11 mouse cellular contexts compared by ENCODE assay signal in genomic region chr9:14233702-14234373, GRCm38 (mm10). TPM values are rescaled to one million over a fixed set of nuclear protein-coding genes. Genes with fewer than 3 reads are reported as not detected.
DNase-seq lines count a peak whose midpoint lies in the region; ATAC-seq and TF ChIP-seq lines count a peak whose summit lies in the region.
"Had no signal": no experiment of that assay in that cellular context is flagged by ENCODE, and none has a peak within 500 bp of the region (broad histone marks: within the 10 kb centered on the region; RNA-seq: fewer than 3 reads in every experiment).

No protein-coding gene starts in this region.

- no peak overlapping the region for H3K9ac ChIP-seq in lung, embryonic 15.5 days
- no peak overlapping the region for H3K9ac ChIP-seq in liver, embryonic 12.5 days
- no peak overlapping the region for H3K9ac ChIP-seq in stomach, embryonic 14.5 days (replicated peaks; ENCODE audit: low read depth, low read length)
- H3K9ac ChIP-seq: midbrain, embryonic 15.5 days had no signal

- H3K27me3 ChIP-seq in lung, embryonic 15.5 days = no peaks in the 10 kb centered on the region
- H3K27me3 ChIP-seq in liver, embryonic 12.5 days (replicated peaks) = no peaks in the 10 kb centered on the region
- H3K27me3 ChIP-seq in stomach, embryonic 14.5 days (ENCODE audit: control insufficient read depth, insufficient read depth, low read length) = no peaks in the 10 kb centered on the region
- H3K27me3 ChIP-seq in midbrain, embryonic 10.5 days (ENCODE audit: low read depth, poor library complexity, severe bottlenecking) = no peaks in the 10 kb centered on the region
- H3K27me3 ChIP-seq: midbrain, embryonic 15.5 days had no signal

- WGBS in lung, embryonic 15.5 days = 28% methylated on average over 7 of the region's 7 CpGs
- 37% methylated on average over 7 of the region's 7 CpGs for WGBS in lung, adult 2 months
- whole genome bisulfite sequencing in liver, embryonic 12.5 days (ENCODE audit: insufficient replicate concordance) = 37% methylated on average over 7 of the region's 7 CpGs
- WGBS in stomach, embryonic 14.5 days = 32% methylated on average over 7 of the region's 7 CpGs
- WGBS in midbrain, embryonic 10.5 days = 50% methylated on average over 7 of the region's 7 CpGs

- no peak overlapping the region for H3K4me2 ChIP-seq in lung, embryonic 15.5 days
- H3K4me2 ChIP-seq in liver, embryonic 12.5 days = no peak overlapping the region
- H3K4me2 ChIP-seq in stomach, embryonic 14.5 days (replicated peaks; ENCODE audit: low read depth, low read length) = no peak overlapping the region
- H3K4me2 ChIP-seq: midbrain, embryonic 15.5 days had no signal

- H3K4me3 ChIP-seq in lung, embryonic 15.5 days = no peak overlapping the region
- H3K4me3 ChIP-seq in lung, adult 2 months (replicated peaks; ENCODE audit: extremely low read depth, low read depth, low read length) = no peak overlapping the region
- no peak overlapping the region for H3K4me3 ChIP-seq in liver, embryonic 12.5 days
- no peak overlapping the region for H3K4me3 ChIP-seq in stomach, embryonic 14.5 days (ENCODE audit: low read depth, low read length)
- H3K4me3 ChIP-seq in midbrain, embryonic 10.5 days = no peak overlapping the region
- H3K4me3 ChIP-seq: gastrocnemius, adult 2 months; midbrain, embryonic 15.5 days had no signal

- ATAC-seq in lung, embryonic 15.5 days (ENCODE audit: borderline replicate concordance, extremely low read depth, low FRiP score, low TSS enrichment) = peak; percentile 85
- ATAC-seq in liver, embryonic 12.5 days = peak; percentile 58
- peak; percentile 92 for ATAC-seq in stomach, embryonic 14.5 days (ENCODE audit: insufficient number of reproducible peaks, insufficient read depth, low FRiP score, low read depth)
- ATAC-seq: midbrain, embryonic 15.5 days had no signal

- H3K9me3 ChIP-seq in lung, embryonic 15.5 days = no peaks in the 10 kb centered on the region
- H3K9me3 ChIP-seq in liver, embryonic 12.5 days (replicated peaks) = no peaks in the 10 kb centered on the region
- no peaks in the 10 kb centered on the region for H3K9me3 ChIP-seq in stomach, embryonic 14.5 days (ENCODE audit: control insufficient read depth, low read depth, low read length)
- no peaks in the 10 kb centered on the region for H3K9me3 ChIP-seq in midbrain, embryonic 10.5 days (replicated peaks)
- H3K9me3 ChIP-seq: midbrain, embryonic 15.5 days had no signal

- no peak for TF ChIP-seq POLR2A in lung, adult 2 months (IDR thresholded peaks at IDR 0.05; ENCODE audit: borderline replicate concordance, extremely low read depth, low read depth, low read length)

- peak overlapping the region; percentile 66 for H3K27ac ChIP-seq in lung, embryonic 15.5 days
- H3K27ac ChIP-seq in liver, embryonic 12.5 days = peak overlapping the region; percentile 36; the same call in 1 of the 2 replicates
- peak overlapping the region; percentile 74 for H3K27ac ChIP-seq in stomach, embryonic 14.5 days (ENCODE audit: low read length)
- H3K27ac ChIP-seq in midbrain, embryonic 10.5 days (replicated peaks) = no peak overlapping the region
- H3K27ac ChIP-seq: gastrocnemius, adult 2 months; midbrain, embryonic 15.5 days had no signal

- no peak for TF ChIP-seq CTCF in lung, adult 2 months (IDR thresholded peaks at IDR 0.05; ENCODE audit: insufficient read depth, low read length)

- DNase-seq in lung, adult 2 months = no peak
- DNase-seq in kidney, adult 18-20 months = peak; percentile 31
- DNase-seq in testis, postnatal 14 days (ENCODE audit: low spot score) = no peak
- DNase-seq in midbrain, embryonic 10.5 days (ENCODE audit: low spot score) = no peak
- DNase-seq in heart, postnatal 14 days = no peak
- DNase-seq: adrenal gland, postnatal 36 days; gastrocnemius, adult 2 months had no signal

- peaks cover 14% of the 10 kb centered on the region; the same call in 1 of the 2 replicates for H3K4me1 ChIP-seq in lung, embryonic 15.5 days
- H3K4me1 ChIP-seq in lung, adult 2 months (ENCODE audit: control insufficient read depth, insufficient read depth, low read length) = no peaks in the 10 kb centered on the region
- H3K4me1 ChIP-seq in liver, embryonic 12.5 days = 0 out of 2 replicates have a peak, but pooled peaks cover 8% of the 10 kb centered on the region
- H3K4me1 ChIP-seq in stomach, embryonic 14.5 days (ENCODE audit: control insufficient read depth, insufficient read depth, low read length) = peaks cover 11% of the 10 kb centered on the region; the same call in 1 of the 2 replicates
- H3K4me1 ChIP-seq in midbrain, embryonic 10.5 days = peaks cover 6% of the 10 kb centered on the region
- H3K4me1 ChIP-seq: midbrain, embryonic 15.5 days had no signal

- no peaks in the 10 kb centered on the region for H3K36me3 ChIP-seq in lung, embryonic 15.5 days
- H3K36me3 ChIP-seq in liver, embryonic 12.5 days = no peaks in the 10 kb centered on the region
- H3K36me3 ChIP-seq in stomach, embryonic 14.5 days (ENCODE audit: control insufficient read depth, insufficient read depth, low read length) = no peaks in the 10 kb centered on the region
- no peaks in the 10 kb centered on the region for H3K36me3 ChIP-seq in midbrain, embryonic 10.5 days
- H3K36me3 ChIP-seq: midbrain, embryonic 15.5 days had no signal

- intact Hi-C loops in heart, postnatal 14 days (cut with DNase I) = no loop called here

RNA-seq across cellular contexts. Expression of gene Sesn3, which starts 41.0 kb away (rescaled TPM):
- polyA plus RNA-seq in lung, embryonic 15.5 days (2015; fragmentation: Nextera tagmentation; extraction: Ambion mirVana) = 16.6 and 16.7 TPM in 2 replicates
- 7.8 and 9.5 TPM in 2 replicates for polyA plus RNA-seq in lung, adult 2 months (2012; rRNA removed)
- 1.8 and 2.4 TPM in 2 replicates for polyA plus RNA-seq in liver, embryonic 12.5 days (2016; fragmentation: Nextera tagmentation; extraction: Ambion mirVana)
- 38.6 and 41.2 TPM in 2 replicates for polyA plus RNA-seq in stomach, embryonic 14.5 days (2014; fragmentation: Nextera tagmentation; extraction: Ambion mirVana)
- polyA plus RNA-seq in midbrain, embryonic 10.5 days (2016; fragmentation: Nextera tagmentation; extraction: Ambion mirVana) = 16.0 and 16.2 TPM in 2 replicates
- 10 to 100 TPM; 31.3 to 32.9 TPM for total RNA-seq in heart, postnatal 14 days (2021)
